8 mouse cellular contexts compared by ENCODE assay signal in the genomic region with DNA sequence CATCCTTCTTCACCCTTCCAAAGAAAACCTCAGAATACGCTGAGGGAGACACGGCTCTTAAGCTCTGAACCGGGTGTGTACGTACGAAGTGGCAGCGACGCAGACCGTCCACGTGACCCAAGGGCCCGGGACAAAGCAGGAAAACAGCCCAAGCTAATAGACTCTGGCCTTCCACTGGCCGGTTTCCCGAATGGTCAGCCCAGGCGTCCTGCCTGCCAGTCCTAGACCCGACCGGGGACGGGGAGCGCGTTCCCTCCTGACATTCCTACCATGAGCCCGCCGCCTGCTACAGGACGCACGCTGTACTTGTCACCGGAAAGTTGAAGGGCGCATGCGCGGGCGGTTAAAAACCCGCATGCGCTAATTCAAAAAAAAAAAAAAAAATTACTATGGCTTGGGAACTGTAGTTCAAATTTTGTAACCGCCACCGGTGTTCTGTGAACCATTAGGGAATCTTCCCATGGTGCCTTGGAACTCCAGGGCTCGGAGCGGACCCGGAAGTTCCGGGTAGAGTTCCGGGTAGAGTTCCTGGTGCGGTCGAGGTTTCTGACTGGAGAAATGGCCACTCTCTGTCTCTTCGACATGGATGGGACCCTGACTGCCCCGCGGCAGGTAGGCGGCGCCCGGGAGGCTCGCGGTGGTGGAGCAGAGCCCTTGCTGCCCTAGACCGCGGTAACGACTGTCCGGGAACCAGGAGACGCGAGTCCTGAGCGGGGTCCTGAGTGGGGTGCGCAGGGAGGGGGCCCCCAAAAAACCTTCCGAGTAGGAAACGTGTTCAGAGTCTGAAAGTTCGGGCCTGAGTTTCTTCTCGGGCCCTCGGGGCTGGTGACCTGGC. TPM values are rescaled to one million over a fixed set of nuclear protein-coding genes. Genes with fewer than 3 reads are reported as not detected.
DNase-seq lines count a peak whose midpoint lies in the region; ATAC-seq lines count a peak whose summit lies in the region.

A gene (plus strand): TSS at position 458 of the 835 bp plus-strand sequence.
A gene (minus strand): TSS at position 496 of the 835 bp plus-strand sequence.

- H3K9ac ChIP-seq in hindbrain, embryonic 11.5 days (ENCODE audit: low read depth, low read length), result peak within 1 kb of the TSS; percentile 90

- H3K27me3 ChIP-seq in hindbrain, embryonic 11.5 days (ENCODE audit: control insufficient read depth, insufficient read depth, low read length), result no peaks in the 10 kb centered on the region

- peak within 1 kb of the TSS; percentile 79 for H3K27ac ChIP-seq in hindbrain, embryonic 11.5 days (ENCODE audit: low read depth, low read length)

- H3K4me2 ChIP-seq in hindbrain, embryonic 11.5 days (replicated peaks; ENCODE audit: low read depth, low read length), result peak within 1 kb of the TSS; percentile 68

- under 1% methylated on average over 59 of the region's 59 CpGs for WGBS in hindbrain, embryonic 11.5 days

- no peaks in the 10 kb centered on the region for H3K9me3 ChIP-seq in hindbrain, embryonic 11.5 days (ENCODE audit: control insufficient read depth, low read length)

- peak; percentile 91 for DNase-seq in Muller cell, postnatal 12 days (ENCODE audit: inconsistent ontology term)
- peak; percentile 92 for DNase-seq in cerebellum, adult 9-11 months
- peak; percentile 82 to 92 for DNase-seq in frontal cortex, adult 2 months (ENCODE audit: extremely low spot score in 1 of 2, low spot score in 1 of 2)
- DNase-seq in hindbrain, embryonic 11.5 days (ENCODE audit: low spot score), result peak; percentile 87
- DNase-seq in layer of hippocampus, postnatal 10 days (ENCODE audit: low spot score in 2 of 2), result peak; percentile 84 to 86
- peak; percentile 90 for DNase-seq in lung, postnatal 10 days
- DNase-seq in ovary, postnatal 36 days (ENCODE audit: low spot score), result peak; percentile 81
- DNase-seq in thymus, postnatal 25 days, result peak; percentile 80

- peak; percentile 90 for ATAC-seq in hindbrain, embryonic 11.5 days (ENCODE audit: low FRiP score)

- H3K4me1 ChIP-seq in hindbrain, embryonic 11.5 days (replicated peaks; ENCODE audit: control insufficient read depth, insufficient read depth, low read length), result peaks cover 5% of the 10 kb centered on the region; the same call in 1 of the 2 replicates

- 0 out of 2 replicates have a peak, but pooled peaks cover 2% of the 10 kb centered on the region for H3K36me3 ChIP-seq in hindbrain, embryonic 11.5 days (ENCODE audit: control insufficient read depth, insufficient read depth, low read length)

- peak within 1 kb of the TSS; percentile 74 for H3K4me3 ChIP-seq in hindbrain, embryonic 11.5 days (ENCODE audit: low read depth, low read length)

RNA-seq across cellular contexts. Expression of the first gene that starts in this region (rescaled TPM):
- polyA plus RNA-seq in frontal cortex, adult 2 months (2012; rRNA removed), result 45.3 and 48.4 TPM in 2 replicates
- polyA plus RNA-seq in hindbrain, embryonic 11.5 days (2014; fragmentation: Nextera tagmentation; extraction: Ambion mirVana), result 40.3 and 43.3 TPM in 2 replicates
- total RNA-seq in layer of hippocampus, postnatal 10 days (2021), result 10 to 100 TPM; 32.3 to 32.5 TPM

RNA-seq across cellular contexts. Expression of the second gene that starts in this region (rescaled TPM):
- 16.8 and 18.2 TPM in 2 replicates for polyA plus RNA-seq in frontal cortex, adult 2 months (2012; rRNA removed)
- polyA plus RNA-seq in hindbrain, embryonic 11.5 days (2014; fragmentation: Nextera tagmentation; extraction: Ambion mirVana), result 15.8 and 20.2 TPM in 2 replicates
- 10 to 100 TPM; 10.9 to 11.1 TPM for total RNA-seq in layer of hippocampus, postnatal 10 days (2021)

Comparison
In these comparisons a context has a peak if more than half of its experiments do, and no peak if none do; other contexts are left out.
1. Peak in every context shown above with its lines: DNase-seq, ATAC-seq, H3K4me3 ChIP-seq and H3K27ac ChIP-seq.